Mouse (Mus musculus) kidney, postnatal 14 days (tissue): ENCODE results near the gene Fstl5.
"Not testable (repeated sequence)": the region's sequence is repeated elsewhere in the genome, so short reads cannot be mapped to it uniquely, and the experiment has no call there.

Experiments used
- DNase-seq: peaks from one replicate; pipeline ENCODE4 v3.0.0; 2022; ENCODE audit warnings: mixed read lengths

The Fstl5 gene

DNA sequence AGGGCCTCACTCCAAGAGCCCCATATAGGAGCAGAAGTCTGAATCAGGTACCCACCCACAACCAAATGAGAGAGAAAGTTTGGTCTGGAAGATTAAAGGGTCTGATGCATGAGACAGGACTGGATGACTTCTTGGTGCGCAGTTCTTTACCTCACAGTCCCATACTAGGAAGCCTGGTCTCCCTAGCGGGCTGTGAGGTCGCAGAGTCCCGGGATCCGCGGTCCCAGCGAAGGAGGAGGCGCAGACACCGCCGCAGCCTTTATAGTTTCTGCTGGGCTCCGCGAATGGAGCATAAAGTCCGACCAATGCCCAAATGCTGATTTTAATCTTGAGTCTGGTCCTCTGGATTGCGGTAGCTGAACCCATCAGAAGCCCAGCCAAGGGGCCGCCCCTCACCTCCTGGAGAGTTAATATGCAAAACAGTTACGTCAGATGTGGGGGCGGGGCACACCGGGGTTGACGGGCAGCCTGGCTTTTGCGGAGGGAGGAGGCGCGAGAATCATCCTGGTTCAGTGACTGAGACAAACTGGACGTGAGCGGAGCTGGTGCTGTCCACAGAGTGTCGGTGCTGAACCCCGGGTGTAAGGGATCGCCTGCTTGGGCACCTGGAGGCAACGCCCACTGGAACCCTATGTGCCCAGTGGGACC lies at the start of gene Fstl5:
Gene Fstl5, plus strand, starts transcription at position 211 of the 648 bp plus-strand sequence.
- DNase-seq: peak; percentile 52

DNA sequence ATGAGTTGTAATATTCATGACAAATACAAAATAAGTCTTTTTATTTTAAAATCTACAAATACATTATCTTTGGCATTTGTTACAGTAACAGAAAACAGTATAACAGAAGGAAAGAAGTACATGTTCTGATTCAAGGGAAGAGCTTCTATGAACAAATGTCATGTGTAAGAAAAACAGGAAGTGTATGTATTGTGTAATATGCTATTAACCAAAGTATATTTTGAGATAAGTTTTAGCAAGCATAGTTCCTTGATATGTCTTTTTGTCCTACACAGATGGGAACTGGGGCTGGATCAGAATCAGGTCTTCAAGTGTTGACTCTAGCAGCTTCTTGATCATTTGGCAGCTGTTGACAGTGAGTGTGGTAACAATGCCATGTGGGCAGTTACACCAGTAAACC lies 48.5 kb upstream of the Fstl5 start:
- no peak for DNase-seq

DNA sequence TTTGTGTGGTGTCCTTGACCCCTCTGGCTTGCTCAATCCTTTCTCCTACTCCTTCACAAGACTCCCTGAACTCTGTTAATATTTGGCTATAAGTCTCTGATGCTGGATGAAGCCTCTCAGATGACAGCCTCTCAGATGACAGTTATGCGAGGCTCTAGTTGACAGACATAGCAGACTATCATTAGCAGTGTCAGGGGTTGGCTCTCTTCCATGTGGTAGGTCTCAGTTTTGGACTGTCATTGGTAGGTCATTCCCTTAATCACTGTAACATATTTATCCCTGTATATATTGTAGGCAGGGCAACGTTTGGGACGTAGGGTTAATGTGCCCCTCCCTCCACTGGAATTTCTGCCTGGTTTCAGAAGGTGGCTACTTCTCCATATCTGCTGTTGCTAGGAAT lies 22.9 kb upstream of the Fstl5 start:
- no peak for DNase-seq

DNA sequence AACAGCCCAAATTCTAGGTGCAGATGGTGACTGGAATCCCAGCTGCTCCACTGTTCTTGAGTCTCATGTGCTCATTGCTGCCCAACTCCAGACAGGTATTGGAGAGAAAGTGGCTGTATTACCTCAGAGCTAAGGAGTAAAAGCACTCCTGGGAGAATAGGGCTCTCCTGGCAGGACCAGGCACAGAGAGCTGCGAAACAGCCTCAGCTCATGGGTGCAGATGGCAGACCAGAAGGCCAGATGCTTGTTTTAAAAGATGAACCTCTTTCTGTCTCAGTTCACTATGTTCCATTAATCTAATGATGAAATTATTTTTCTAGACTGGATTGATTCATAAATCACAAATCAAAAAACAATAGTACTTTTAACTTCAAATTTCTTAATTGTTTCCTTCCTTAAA lies 12.1 kb upstream of the Fstl5 start:
- no peak for DNase-seq

DNA sequence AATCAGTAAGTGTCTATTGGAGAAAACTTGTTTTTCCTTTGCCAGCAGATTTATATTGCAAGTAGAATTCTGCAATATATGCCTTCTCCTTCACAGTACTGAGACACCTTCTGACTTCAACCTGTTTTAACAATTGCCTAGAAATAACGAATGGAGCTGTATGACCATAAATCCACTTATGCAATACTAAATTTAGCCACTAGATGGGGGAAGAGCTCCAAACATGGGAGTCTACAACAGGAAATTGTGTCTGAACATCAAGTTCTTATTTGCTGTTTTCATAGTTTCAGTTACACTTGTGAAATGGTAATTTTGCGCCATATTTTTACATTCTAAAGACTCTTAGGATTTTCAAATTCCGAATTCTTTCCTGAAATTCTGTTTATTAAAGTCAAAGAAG lies 6.2 kb upstream of the Fstl5 start:
- peak; percentile 42 for DNase-seq

DNA sequence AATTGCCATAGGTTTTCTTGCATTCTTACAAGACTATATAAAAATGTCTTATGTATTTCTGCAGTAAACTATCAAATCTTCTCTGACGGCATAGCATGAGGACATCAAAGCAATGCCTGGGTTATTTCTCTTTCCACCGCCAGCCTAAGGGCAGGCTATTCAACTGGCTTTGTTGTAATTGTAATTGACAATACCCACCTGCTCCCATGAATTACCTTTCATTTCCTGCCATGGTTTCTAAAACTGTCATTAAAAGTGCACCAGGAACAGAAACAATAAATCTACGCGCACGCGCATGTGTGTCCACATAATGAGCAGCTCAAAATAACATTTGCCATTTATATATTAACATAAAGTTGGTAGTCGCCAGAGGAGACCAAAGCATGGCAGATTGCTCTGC lies 1.2 kb upstream of the Fstl5 start:
- no peak for DNase-seq

DNA sequence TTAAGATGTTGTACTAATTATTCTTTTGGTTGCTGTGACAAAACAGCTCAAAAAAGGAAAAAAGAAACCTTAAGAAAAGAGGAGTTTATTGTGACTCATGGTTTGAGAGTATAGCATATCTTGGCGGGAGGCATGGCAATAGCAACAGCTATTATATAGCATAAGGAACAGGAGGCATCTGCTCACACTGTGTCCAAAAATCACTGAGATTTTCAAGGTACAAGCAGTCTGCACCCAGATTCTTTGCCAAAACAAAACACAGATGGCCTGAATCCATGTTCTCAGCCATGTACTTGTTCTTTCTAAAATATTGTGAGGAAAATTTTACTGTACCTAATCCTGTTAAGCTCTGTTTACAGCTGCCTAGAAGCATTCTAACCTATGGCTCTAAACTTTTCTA lies 66.4 kb downstream of the Fstl5 start:
- no peak for DNase-seq

DNA sequence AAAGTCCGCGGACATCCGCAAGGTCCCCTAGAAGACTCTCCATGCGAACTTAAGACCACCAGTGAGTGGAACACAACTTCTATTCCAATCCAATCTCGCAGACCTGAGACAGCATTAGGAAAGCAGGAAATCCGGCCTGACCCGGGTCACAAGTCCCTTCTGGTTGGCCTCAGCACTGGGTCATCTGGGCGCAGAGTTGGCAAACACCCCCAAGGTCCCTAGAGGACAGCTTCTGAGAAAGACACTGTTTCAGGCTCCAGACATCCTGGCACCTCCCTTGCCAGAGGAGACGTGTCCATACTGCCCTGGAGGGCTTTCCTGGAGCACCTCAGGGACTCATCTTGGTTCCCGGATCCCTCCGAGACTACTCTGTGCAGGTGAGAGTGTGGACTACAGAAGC lies 73.8 kb downstream of the Fstl5 start:
- no peak for DNase-seq

DNA sequence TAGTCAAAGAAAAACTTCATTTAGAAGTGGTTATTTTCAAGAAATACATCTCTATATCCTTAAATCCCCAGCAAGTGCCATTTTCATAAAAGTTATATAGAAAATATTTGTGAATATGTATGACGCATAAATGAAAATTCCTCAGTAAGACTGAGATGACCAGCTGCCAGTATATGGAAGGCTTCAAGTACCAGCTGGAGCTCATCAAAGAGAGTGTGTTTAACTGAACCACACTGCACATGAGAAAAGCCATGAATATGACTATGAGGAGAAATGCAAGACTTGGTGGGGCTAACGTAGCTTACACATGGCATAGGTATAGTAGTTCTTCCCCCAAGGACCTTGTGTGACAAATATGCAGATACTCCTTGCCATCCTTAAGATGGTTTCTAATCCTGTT lies 164.8 kb downstream of the Fstl5 start:
- no peak for DNase-seq

DNA sequence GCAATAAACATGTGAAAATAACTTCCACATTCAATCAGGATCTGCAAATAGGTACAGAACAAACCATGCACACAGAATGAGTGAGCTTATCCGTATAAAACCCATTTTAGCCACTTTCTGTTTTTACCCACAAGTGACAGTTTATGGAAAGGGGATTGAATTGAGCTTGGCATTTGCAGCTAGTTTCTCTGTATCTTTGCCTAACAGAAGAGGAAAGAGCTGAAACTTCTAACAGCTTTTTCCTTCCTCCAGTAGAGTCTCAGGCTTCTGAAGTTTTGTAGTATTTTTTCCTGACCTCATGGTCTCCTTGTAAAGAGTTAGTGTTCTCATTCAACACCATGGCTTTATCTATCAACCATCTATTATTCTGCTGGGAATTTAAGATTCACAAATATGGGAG lies 177.3 kb downstream of the Fstl5 start:
- no peak for DNase-seq

DNA sequence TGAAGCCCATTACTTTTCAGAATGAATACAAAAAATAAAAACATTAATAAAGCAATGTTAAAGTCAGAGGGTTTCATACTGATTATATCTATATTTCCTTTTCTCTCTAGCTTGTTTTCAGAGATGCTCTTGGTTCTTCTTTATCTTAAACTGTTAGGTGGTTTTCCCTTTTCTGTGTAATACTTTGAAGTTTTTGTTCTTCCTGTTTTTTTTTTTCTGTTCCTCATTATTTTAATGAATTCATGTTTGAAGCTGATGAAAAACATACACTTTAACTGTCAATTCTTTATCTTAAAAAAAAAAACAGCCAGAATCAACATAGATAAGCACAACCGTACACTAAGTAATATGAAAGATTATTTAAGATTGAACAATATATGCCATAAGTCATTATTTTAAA lies 218.9 kb downstream of the Fstl5 start:
- DNase-seq: no peak

DNA sequence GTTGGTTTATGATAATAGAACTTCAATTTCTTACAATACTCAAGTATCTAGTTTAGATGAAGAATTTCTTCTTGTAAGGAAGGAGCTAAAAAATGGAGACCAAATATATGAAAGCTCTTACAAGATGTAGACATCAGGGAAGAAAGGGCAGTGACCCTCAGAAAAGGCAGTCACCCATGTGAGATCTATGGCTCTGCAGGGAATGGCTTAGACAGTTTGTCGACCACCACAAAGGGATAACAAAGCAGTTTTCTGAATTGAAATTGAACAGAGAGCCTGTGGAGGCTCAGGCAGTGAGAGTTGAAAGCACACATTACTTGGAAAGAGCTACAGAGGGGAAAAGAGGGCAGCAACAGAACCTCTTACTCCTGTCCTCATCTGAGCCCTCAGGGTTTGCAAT lies 220.3 kb downstream of the Fstl5 start:
- DNase-seq: no peak

DNA sequence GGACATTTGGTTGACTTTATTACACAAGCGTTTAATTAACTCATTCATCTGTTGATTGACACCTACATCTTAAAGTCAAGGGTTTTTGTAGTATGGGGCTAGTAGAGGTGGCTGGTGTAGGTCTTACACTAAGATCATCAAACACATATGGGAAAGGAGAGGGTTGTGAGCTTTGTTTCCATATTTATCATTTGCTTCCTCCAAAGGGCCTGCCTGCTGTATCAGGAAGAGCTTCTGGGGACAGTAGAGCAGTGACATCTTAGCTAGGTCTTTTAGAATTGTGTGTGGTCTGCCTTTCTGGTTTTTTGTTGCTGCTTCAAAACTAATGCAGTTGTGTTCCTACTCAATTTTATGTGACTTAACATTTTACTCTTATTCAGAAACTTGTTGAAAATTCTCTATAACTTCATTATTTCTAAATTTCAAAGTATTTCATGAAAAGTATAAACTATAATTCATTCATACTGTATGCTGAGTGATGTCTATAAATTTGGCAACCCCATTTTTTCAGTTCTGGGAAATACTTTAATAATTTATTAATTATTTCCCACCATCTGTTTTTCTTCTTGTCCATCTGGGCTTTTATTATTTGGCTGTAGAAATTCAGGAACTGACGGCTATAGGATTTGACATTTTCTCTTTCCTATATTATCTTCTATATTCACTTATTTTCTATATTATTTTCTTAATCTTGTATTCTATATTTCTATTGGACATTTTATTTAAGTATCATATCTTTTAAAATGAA lies 227.1 kb downstream of the Fstl5 start:
- DNase-seq: no peak

DNA sequence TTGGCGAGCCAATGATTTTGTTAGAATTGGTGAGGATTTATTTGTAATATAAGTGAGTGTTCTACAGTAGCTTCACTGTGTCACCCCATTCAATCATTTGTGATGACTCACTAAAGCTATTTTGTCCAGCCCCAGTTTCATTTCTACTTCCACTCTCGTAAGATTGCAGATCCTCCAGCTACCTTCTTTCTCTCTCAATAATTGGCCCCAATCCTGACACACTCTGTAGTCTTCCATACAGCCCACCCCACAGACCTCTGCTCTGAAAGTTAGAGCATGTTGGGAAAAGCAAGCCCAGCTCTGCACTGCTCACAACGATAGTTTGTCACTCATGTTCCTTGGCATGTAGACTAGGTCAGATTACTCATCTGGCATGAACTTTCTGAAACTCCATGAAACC lies 242.9 kb downstream of the Fstl5 start:
- DNase-seq: no peak

DNA sequence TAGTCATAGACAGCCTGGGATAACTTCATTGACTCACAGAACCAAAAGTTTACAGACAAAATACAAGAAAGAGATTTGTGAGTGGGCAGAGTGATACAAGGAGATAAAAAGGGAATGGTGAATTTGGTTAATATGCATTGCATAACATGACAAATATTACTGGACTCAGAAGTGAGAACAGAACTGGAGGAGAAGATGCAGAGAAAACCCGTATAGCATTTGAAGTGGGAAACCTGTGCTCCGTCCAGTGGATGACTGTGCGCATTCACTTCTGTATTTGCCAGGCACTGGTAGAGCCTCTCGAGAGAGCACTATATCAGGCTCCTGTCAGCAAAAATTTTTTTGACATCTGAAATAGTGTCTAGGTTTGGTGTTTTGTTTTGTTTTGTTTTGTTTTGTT lies 245.5 kb downstream of the Fstl5 start:
- no peak for DNase-seq

DNA sequence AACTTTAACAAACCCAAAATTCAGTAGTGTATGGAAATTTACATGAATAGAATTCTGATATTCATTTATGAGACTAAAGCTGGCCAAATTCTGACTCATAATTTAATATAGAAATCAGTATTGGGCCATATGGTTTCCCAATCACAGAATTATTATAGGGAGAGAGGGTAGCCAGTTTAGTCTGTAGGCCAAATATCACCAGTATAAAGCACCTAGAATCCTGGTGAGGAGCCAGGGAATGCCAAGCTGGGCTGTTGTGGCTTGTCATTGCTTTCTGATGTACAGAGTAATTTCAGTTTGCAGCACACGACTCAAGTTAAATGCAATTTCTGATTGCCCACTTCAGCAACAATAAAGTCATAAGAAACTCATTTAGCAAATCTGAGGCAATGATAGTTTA lies 248.4 kb downstream of the Fstl5 start:
- DNase-seq: no peak

DNA sequence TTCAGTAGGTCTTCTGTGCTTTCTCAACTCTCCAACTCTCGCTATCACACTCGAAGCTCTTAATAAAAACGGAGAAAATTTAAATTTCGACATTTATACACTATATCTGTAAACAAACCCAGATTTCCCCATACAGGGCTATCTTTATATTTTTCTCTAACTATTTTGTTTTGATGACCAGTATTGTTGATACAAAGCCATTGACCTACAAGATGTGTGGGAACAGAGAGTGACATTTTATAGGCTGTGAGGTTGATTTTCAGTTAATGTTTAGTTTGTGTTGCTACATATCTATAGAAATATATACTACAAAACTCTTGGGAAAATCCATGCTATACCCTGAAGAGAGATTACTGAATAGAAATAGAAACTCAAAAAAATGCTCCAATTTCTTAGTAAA lies 262.9 kb downstream of the Fstl5 start:
- DNase-seq: no peak

DNA sequence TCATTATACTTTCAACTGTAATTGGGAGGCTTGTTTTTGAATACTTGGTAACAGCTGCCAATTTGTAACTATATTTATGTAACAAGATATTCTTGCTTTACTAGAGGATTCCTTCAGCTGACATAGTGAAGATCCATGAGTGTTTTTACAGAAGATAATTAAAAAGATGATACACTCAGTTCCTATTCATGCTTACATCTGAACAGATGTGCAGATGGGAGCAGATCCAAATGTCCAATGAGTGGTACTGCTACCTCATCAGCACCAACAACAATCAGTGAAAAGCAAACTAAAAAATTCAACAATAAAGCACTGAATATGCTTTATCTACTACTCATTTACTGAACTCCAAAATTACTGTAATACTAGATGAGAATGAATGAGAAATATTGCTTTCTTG lies 292.9 kb downstream of the Fstl5 start:
- DNase-seq: no peak

DNA sequence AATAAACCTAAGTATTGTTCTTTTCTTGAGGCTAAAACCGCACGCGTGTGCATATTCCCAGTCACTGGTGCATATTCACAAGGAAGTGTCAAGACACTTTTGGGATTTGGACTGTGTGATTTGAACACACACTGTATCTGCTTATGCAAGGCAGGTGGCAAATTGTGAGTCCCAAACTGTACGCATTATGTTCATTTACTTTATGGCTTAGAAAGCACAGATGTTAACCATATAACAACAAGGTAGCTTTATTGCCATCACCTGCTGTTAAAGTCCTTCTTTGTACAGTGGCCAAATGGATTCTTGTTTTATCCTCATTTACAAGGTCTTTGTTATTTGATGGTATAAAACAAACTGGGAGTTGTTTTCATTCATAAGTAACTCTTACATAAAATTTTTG lies 295.8 kb downstream of the Fstl5 start:
- DNase-seq: no peak

DNA sequence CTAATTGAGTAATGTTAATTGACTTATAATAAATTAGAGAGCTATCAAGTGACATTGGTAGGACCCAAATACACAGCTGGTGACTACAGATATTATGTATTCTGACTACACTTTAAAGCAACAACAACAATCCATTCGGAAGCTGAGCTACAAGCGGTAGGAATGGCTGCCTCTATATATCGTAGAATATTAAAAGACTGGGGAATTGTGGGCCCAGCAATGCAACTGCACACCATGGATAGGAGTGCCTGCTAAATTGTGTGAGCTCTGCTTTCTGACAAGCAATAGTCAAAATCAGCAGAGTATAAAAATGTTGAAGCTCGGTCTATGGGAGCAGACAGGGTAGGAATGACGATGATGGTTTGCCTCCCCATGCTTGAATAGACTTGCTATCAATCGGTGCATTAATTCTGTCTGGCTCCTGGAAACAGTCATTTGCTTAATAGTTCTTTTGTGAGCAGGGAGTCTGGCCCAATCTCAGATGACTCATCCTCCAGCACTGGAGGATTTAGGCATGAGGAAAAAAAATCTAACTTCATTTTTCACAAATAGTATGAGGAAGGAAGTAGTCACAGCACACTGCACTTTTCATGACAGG lies 354.8 kb downstream of the Fstl5 start:
- no peak for DNase-seq

DNA sequence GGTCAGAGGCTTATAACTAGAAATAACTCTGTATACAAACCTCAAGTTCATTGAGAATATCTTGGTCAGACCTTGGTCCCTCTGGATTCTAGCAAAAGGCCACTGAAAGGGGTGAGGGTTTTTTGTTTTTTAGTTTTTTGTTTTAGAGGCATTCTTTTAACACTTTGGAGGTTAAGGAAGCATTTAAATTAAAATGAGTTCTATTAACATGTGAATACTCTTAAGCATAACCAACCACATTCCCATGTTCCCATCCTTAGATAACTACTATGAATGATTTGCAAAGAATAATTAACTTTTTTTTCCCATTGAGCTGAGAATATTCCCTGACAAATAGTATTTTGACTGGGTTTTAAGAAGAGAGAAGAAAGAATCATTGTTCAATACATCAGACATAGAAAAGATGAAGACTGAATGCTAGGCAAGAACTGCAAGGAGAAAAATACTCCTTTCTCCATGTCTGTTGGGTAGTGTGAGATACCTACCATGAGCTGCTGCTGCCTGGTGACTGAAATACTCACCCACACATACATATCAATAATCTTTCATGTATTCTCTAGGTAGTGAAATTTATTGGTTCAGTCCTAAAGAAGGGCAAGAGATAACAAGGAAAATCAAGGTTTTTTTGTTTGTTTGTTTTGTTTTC lies 393.3 kb downstream of the Fstl5 start:
- no peak for DNase-seq

DNA sequence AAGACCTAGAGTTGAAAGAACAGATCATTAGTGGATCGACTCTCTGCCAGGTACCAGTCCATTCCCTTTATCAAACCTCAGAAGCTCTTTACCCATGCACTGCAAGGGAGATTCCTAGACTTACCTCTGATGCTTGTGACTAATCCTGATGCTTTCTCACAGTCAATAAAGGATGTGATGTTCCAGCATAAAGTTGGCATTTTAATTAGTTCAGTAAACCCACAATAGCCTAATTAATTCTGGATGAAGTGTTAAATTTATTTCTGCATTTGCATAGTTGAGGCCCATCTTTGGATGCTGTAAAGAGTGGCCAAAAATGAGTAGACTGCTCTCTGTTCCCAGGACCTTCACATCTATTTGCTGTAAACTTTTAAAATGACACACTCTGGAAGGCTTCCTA lies 394.1 kb downstream of the Fstl5 start:
- no peak for DNase-seq

DNA sequence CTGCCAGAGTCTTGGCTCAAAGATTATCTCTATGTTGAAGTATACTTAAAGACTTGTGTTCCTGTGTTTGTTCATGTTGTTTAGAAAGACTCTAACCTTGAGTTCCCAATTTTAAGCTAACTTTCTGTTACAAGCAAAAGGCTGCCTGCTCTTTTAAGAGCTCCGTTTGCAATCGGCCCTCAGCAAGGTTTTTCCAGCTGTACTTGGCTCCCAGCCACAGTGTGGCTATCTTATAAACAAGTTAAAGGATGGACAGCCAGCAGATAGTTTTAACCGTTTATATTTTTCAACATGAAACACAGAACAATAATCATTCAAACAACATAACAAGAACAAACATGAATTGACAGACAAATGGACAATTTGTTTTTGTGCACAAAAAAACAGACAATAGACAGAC lies 433.8 kb downstream of the Fstl5 start:
- DNase-seq: not testable (repeated sequence)

DNA sequence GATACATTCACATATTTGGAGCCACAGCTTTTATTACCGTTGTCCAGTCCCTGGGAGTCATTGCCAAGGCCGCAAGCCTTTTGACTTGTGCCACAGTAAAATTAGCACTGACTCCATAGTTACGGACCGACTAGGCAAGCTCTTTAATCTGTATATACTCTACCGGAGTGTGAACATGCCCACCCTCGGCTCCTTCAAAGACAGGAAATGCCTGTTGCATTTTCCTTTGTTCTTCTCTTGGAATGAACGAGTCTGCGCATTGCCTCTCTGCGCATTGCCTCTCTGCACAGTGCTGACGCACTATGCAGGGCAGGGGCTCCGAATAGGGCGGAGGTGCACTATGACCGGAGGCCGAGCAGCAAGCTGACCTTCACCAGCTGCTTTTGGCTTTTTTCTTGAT lies 434.7 kb downstream of the Fstl5 start:
- DNase-seq: no peak
